Mouse (Mus musculus) limb, embryonic 15.5 days (tissue): Measurements from ENCODE around the gene Mast4. TPM values are rescaled to one million over a fixed set of nuclear protein-coding genes. Genes with fewer than 3 reads are reported as not detected.

Experiments used
- ATAC-seq: fragments of 200-750 bp; cut with Nextera tagmentation; 2 replicates; pipeline ENCODE4 v1.8.0; 2017; ENCODE audit warnings: low read depth, moderate TSS enrichment; ENCODE audit not compliant: insufficient number of reproducible peaks, low FRiP score, low TSS enrichment
- H3K27ac ChIP-seq: fragments of 300-500 bp; sonication (generic); 2 replicates; pipeline ENCODE4 v1.5.1; 2015; ENCODE audit warnings: moderate library complexity, mild to moderate bottlenecking, inconsistent platforms
- H3K27me3 ChIP-seq: fragments of 300-500 bp; sonication (generic); 2 replicates; pipeline ENCODE4 v1.6.1; 2015; ENCODE audit warnings: inconsistent platforms
- H3K36me3 ChIP-seq: fragments of 300-500 bp; sonication (generic); 2 replicates; pipeline ENCODE4 v1.6.1; 2015; ENCODE audit warnings: inconsistent platforms
- H3K4me1 ChIP-seq: fragments of 300-500 bp; sonication (generic); 2 replicates; pipeline ENCODE4 v1.6.1; 2015; ENCODE audit warnings: inconsistent platforms
- H3K4me2 ChIP-seq: fragments of 300-500 bp; sonication (generic); 2 replicates; pipeline ENCODE4 v1.6.1; 2015; ENCODE audit warnings: mild to moderate bottlenecking, inconsistent platforms
- H3K4me3 ChIP-seq: fragments of 300-500 bp; sonication (generic); 2 replicates; pipeline ENCODE4 v1.5.1; 2015; ENCODE audit warnings: mild to moderate bottlenecking, inconsistent platforms
- H3K9ac ChIP-seq: fragments of 300-500 bp; sonication (generic); 2 replicates; pipeline ENCODE4 v1.6.1; 2015; ENCODE audit warnings: inconsistent platforms
- H3K9me3 ChIP-seq: fragments of 300-500 bp; sonication (generic); 2 replicates; pipeline ENCODE4 v1.6.1; 2016; ENCODE audit warnings: inconsistent platforms
- WGBS: fragments of 180-500 bp; shearing (Covaris S2); methylation state at CpG from one replicate; pipeline ENCODE4 v1.1.7; 2015; 5-methylcytosine and 5-hydroxymethylcytosine counted together
- polyA plus RNA-seq: library from polyadenylated mRNA; unstranded; fragments of >200 nt; fragmentation: Nextera tagmentation; extraction: Ambion mirVana; gene quantifications from 2 replicates; pipeline ENCODE4 v1.2.1, GENCODE M21; 2015

Mast4 gene
- polyA plus RNA-seq, 1 experiment from 2014 or later = 26.3 TPM

GRCm38 (mm10) chr13:103128729-103129128 lies 205.6 kb downstream of the Mast4 start:
- Histone ChIP-seq H3K4me2 (no peak overlapping the region), H3K9ac (no peak overlapping the region), H3K4me3 (no peak overlapping the region), H3K36me3 (no peaks in the 10 kb centered on the region), H3K4me1 (no peaks in the 10 kb centered on the region), H3K27ac (no peak overlapping the region), H3K9me3 (no peaks in the 10 kb centered on the region), H3K27me3 (no peaks in the 10 kb centered on the region)
- ATAC-seq = no peak
- WGBS = 57% methylated on average over 7 of the region's 7 CpGs

- Histone ChIP-seq H3K27me3 (no peaks in the 10 kb centered on the region), H3K4me1 (no peaks in the 10 kb centered on the region), H3K9me3 (no peaks in the 10 kb centered on the region), H3K4me3 (no peak overlapping the region), H3K4me2 (no peak overlapping the region), H3K9ac (no peak overlapping the region), H3K27ac (no peak overlapping the region), H3K36me3 (no peaks in the 10 kb centered on the region)
- no peak for ATAC-seq
- WGBS = 79% methylated on average over 5 of the region's 5 CpGs
Measured at GRCm38 (mm10) chr13:103127594-103127993, 206.7 kb downstream of the Mast4 start.

- H3K4me2 ChIP-seq = no peak overlapping the region
- H3K4me1 ChIP-seq = peaks cover 11% of the 10 kb centered on the region; the same call in 1 of the 2 replicates
- no peaks in the 10 kb centered on the region; the same call in 1 of the 2 replicates for H3K27me3 ChIP-seq
- no peak for ATAC-seq
- H3K9me3 ChIP-seq = no peaks in the 10 kb centered on the region
- H3K4me3 ChIP-seq = no peak overlapping the region
- H3K27ac ChIP-seq = no peak overlapping the region
- no peak overlapping the region for H3K9ac ChIP-seq
- WGBS = 88% methylated on average over 9 of the region's 9 CpGs
- no peaks in the 10 kb centered on the region for H3K36me3 ChIP-seq
Measured at GRCm38 (mm10) chr13:103123716-103124115, 210.6 kb downstream of the Mast4 start.

GRCm38 (mm10) chr13:103121796-103122792 lies 212.2 kb downstream of the Mast4 start:
- Histone ChIP-seq H3K9me3 (no peaks in the 10 kb centered on the region), H3K4me3 (no peak overlapping the region), H3K36me3 (no peaks in the 10 kb centered on the region), H3K27ac (no peak overlapping the region), H3K4me2 (no peak overlapping the region), H3K9ac (no peak overlapping the region), H3K27me3 (no peaks in the 10 kb centered on the region; the same call in 1 of the 2 replicates), H3K4me1 (peaks cover 11% of the 10 kb centered on the region; the same call in 1 of the 2 replicates)
- 33% methylated on average over 22 of the region's 22 CpGs for WGBS
- ATAC-seq = no peak

- no peak overlapping the region for H3K4me2 ChIP-seq
- WGBS = 11% methylated on average over 7 of the region's 7 CpGs
- no peak overlapping the region for H3K9ac ChIP-seq
- no peaks in the 10 kb centered on the region; the same call in 1 of the 2 replicates for H3K27me3 ChIP-seq
- no peak overlapping the region for H3K27ac ChIP-seq
- H3K9me3 ChIP-seq = no peaks in the 10 kb centered on the region
- H3K4me1 ChIP-seq = peaks cover 11% of the 10 kb centered on the region; the same call in 1 of the 2 replicates
- H3K4me3 ChIP-seq = no peak overlapping the region
- no peak for ATAC-seq
- no peaks in the 10 kb centered on the region for H3K36me3 ChIP-seq
Measured at GRCm38 (mm10) chr13:103120669-103121131, 213.6 kb downstream of the Mast4 start.

- WGBS = 94% methylated on average over 9 of the region's 9 CpGs
Measured at GRCm38 (mm10) chr13:103119728-103120127, 214.6 kb downstream of the Mast4 start.

GRCm38 (mm10) chr13:103115116-103115515 lies 219.2 kb downstream of the Mast4 start:
- H3K36me3 ChIP-seq = no peaks in the 10 kb centered on the region
- 0 out of 2 replicates have a peak overlapping the region, but pooled peaks have one; percentile 43 for H3K27ac ChIP-seq
- no peak overlapping the region for H3K4me3 ChIP-seq
- H3K27me3 ChIP-seq = no peaks in the 10 kb centered on the region
- no peak overlapping the region for H3K4me2 ChIP-seq
- H3K9me3 ChIP-seq = no peaks in the 10 kb centered on the region
- peaks cover 12% of the 10 kb centered on the region for H3K4me1 ChIP-seq
- ATAC-seq = no peak
- WGBS = 85% methylated on average over 4 of the region's 4 CpGs
- no peak overlapping the region for H3K9ac ChIP-seq

More at GRCm38 (mm10) chr13:103119728-103120127, 214.6 kb downstream of the Mast4 start:
- Histone ChIP-seq H3K36me3 (no peaks in the 10 kb centered on the region), H3K27ac (no peak overlapping the region), H3K27me3 (no peaks in the 10 kb centered on the region; the same call in 1 of the 2 replicates), H3K9me3 (no peaks in the 10 kb centered on the region), H3K4me3 (no peak overlapping the region), H3K4me2 (no peak overlapping the region), H3K9ac (no peak overlapping the region), H3K4me1 (peaks cover 14% of the 10 kb centered on the region)
- ATAC-seq = no peak

GRCm38 (mm10) chr13:103114274-103114673 lies 220.0 kb downstream of the Mast4 start:
- Histone ChIP-seq H3K27ac (no peak overlapping the region), H3K36me3 (no peaks in the 10 kb centered on the region), H3K9me3 (no peaks in the 10 kb centered on the region), H3K4me1 (peaks cover 14% of the 10 kb centered on the region), H3K4me2 (no peak overlapping the region), H3K27me3 (no peaks in the 10 kb centered on the region), H3K4me3 (no peak overlapping the region), H3K9ac (no peak overlapping the region)
- 37% methylated on average over 5 of the region's 5 CpGs for WGBS
- no peak for ATAC-seq

- 27% methylated on average over 10 of the region's 10 CpGs for WGBS
Measured at GRCm38 (mm10) chr13:103109872-103110271, 224.4 kb downstream of the Mast4 start.

GRCm38 (mm10) chr13:103107362-103107761 lies 226.9 kb downstream of the Mast4 start:
- Histone ChIP-seq H3K9me3 (no peaks in the 10 kb centered on the region), H3K27me3 (no peaks in the 10 kb centered on the region), H3K4me1 (peaks cover 14% of the 10 kb centered on the region), H3K36me3 (no peaks in the 10 kb centered on the region), H3K4me3 (no peak overlapping the region), H3K4me2 (no peak overlapping the region), H3K27ac (no peak overlapping the region), H3K9ac (no peak overlapping the region)
- 81% methylated on average over 5 of the region's 5 CpGs for WGBS
- ATAC-seq = no peak

More at GRCm38 (mm10) chr13:103109872-103110271, 224.4 kb downstream of the Mast4 start:
- no peak for ATAC-seq
- no peak overlapping the region for H3K4me2 ChIP-seq
- no peak overlapping the region for H3K4me3 ChIP-seq
- H3K9me3 ChIP-seq = no peaks in the 10 kb centered on the region
- no peaks in the 10 kb centered on the region for H3K36me3 ChIP-seq
- no peak overlapping the region for H3K27ac ChIP-seq
- H3K9ac ChIP-seq = no peak overlapping the region
- peaks cover 13% of the 10 kb centered on the region for H3K4me1 ChIP-seq
- no peaks in the 10 kb centered on the region for H3K27me3 ChIP-seq

- Histone ChIP-seq H3K27ac (no peak overlapping the region), H3K4me1 (peaks cover 14% of the 10 kb centered on the region), H3K27me3 (peaks cover 5% of the 10 kb centered on the region; the same call in 1 of the 2 replicates), H3K4me2 (no peak overlapping the region), H3K4me3 (no peak overlapping the region), H3K9me3 (no peaks in the 10 kb centered on the region), H3K9ac (no peak overlapping the region), H3K36me3 (no peaks in the 10 kb centered on the region)
- ATAC-seq = peak; percentile 82
- WGBS = 28% methylated on average over 6 of the region's 6 CpGs
Measured at GRCm38 (mm10) chr13:103102598-103102997, 231.7 kb downstream of the Mast4 start.
